Mouse (Mus musculus): Measurements from ENCODE around the gene Wfdc21.

DNA sequence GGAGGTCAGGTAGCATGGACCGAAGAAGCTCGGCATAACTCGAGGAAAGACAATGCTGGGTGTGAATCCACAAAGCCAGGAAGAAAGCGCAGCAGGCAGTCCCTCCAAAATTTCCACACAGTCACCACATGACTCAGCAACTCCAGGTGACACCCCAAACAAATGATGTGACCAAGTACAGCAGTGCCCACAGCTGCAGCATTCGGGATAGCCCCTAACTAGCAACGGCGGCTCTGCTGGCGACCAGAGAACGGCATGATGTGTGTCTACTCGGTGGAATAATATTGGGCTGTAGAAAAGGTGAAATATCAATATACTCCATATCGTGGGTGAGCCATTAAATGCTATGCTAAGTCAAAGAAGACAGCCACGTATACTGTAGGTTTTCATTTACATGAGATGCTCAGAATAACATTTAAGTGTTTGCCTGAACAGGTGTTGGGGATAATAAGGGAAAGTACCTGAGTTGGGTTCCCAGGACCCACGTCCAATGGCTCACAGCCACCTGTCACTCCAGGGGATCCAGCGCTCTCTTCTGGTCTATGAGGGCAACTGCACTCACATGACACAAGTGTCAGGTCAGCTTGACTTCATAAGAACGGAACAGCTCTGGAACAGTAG, 40.8 kb downstream of the Wfdc21 start:
- TF ChIP-seq CTCF (conservative IDR thresholded peaks at IDR 0.05; ENCODE audit: low read length) (peak; percentile 59), NANOG (IDR thresholded peaks at IDR 0.05; ENCODE audit: borderline replicate concordance, low read length) (no peak), POU5F1 (IDR thresholded peaks at IDR 0.05; ENCODE audit: borderline replicate concordance, low read length) (no peak)

Measured in E14TG2a.4 (cell line).